Mouse (Mus musculus) G1E (cell line): ENCODE measurements around the gene Anp32b.

ENCODE experiments used
- CTCF ChIP-seq: IDR thresholded peaks from 2 replicates; pipeline ENCODE4 v1.5.1; 2012; ENCODE audit warnings: low read depth, low read length, inconsistent platforms, mixed read lengths
- GATA1 ChIP-seq: IDR thresholded peaks from 2 replicates; pipeline ENCODE4 v1.6.1; 2012; ENCODE audit warnings: borderline replicate concordance, low read length, inconsistent platforms, mixed read lengths
- POLR2AphosphoS5 ChIP-seq: IDR thresholded peaks from 2 replicates; pipeline ENCODE4 v1.6.1; 2012; ENCODE audit warnings: low read depth, low read length, inconsistent platforms; ENCODE audit not compliant: insufficient replicate concordance
- TAL1 ChIP-seq: conservative IDR thresholded peaks from 2 replicates; pipeline ENCODE4 v1.6.1; 2012; ENCODE audit warnings: low read depth, low read length, inconsistent platforms, mixed read lengths

DNA sequence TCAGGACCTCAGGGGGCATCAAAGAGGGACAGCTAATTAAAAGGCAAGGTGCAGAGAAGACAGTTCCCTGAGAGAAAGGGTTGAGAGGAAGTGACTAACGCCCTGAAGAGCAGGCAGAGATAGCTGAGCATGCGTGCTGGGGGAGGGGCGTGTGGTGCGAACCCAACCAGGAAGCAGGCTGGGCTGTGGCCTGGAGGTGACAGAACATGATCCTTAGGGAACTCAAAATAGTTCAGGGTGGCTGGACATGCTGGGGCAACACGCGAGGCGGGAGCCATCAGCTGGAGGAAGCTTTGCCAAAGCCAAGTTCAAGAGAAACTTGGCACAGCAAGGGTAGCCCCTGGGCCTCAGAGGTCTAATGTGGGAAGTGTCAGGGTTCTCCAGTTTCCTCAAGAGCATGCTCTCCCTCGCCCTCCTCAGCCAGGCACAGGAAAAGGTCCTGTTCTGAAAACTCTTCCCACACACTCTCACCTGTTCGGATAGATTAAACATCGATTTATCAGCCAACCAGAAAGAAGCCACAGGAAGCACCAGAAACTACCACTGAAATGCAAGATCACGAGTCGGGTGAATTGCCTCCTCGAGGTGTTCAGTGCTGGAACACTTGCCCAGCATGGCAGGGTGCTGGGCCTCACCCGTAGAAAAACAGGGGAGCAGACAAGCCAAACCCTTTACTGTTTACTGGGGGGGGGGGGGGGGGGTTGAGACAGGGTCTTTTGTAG, 35.2 kb downstream of the Anp32b start:
- TF ChIP-seq TAL1 (no peak), POLR2AphosphoS5 (no peak), CTCF (no peak), GATA1 (no peak)
